Mouse (Mus musculus): ENCODE results near the gene Sugp2. TPM values are rescaled to one million over a fixed set of nuclear protein-coding genes. Genes with fewer than 3 reads are reported as not detected.
A peak's percentile ranks its signal among the peaks of the same experiment; 100 is the strongest.

Gene Sugp2
- polyA plus RNA-seq, 1 experiment from 2014 or later, result 10.9 TPM

DNA sequence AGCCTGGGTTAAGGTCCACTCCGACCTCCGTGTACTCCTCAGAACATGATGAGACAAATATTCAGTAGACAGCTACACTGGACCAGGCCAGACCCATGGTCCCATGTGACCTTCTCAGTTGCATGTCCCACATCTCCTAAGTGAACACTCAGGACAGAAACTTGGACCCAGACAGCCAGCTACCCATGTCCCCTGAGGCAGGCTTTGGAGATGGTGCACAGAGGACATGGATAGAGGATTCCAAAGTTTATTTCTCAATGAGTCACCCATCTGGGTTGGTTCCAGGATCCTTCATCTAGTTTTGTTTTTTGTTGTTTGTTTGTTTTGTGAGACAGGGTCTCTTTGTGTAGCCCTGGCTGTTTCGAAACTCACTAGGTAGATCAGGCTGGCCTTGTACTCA lies 13.1 kb upstream of the Sugp2 start:
- no peak overlapping the region for H3K4me3 ChIP-seq (replicated peaks)
- peaks cover 8% of the 10 kb centered on the region; the same call in 1 of the 2 replicates for H3K27me3 ChIP-seq
- H3K4me2 ChIP-seq, result no peak overlapping the region
- H3K9me3 ChIP-seq (replicated peaks), result no peaks in the 10 kb centered on the region
- 58% methylated on average over 3 of the region's 3 CpGs for WGBS (ENCODE audit: insufficient replicate concordance)
- peaks cover 27% of the 10 kb centered on the region for H3K4me1 ChIP-seq (replicated peaks)
- peaks cover 20% of the 10 kb centered on the region for H3K36me3 ChIP-seq (replicated peaks)
- H3K9ac ChIP-seq, result no peak overlapping the region
- ATAC-seq (ENCODE audit: insufficient read depth), result no peak
- H3K27ac ChIP-seq (replicated peaks), result 0 out of 2 replicates have a peak overlapping the region, but pooled peaks have one; percentile 38

DNA sequence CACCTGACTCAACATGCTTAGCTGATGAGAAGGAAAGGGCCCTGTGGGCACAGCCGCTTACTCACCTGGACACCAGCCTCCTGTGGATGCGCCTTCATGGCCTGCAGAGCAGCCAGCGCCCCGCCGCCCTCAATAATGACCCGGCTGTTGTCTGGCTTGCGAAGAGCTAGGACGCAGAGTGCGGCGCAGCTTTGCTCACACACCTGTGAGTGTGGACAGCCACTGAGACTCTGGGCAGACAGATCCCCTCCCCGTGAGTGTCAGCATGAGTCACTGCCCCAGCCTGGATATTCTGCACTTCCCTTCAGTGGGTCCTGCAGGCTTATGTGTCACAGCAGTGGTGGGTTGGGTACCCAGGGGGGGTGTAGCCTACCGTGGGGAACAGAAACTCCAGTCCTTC lies 12.0 kb upstream of the Sugp2 start:
- Histone ChIP-seq H3K4me3 (replicated peaks) (no peak overlapping the region), H3K4me2 (no peak overlapping the region), H3K27ac (replicated peaks) (no peak overlapping the region), H3K9ac (no peak overlapping the region), H3K4me1 (replicated peaks) (peaks cover 27% of the 10 kb centered on the region), H3K27me3 (peaks cover 8% of the 10 kb centered on the region; the same call in 1 of the 2 replicates), H3K9me3 (replicated peaks) (no peaks in the 10 kb centered on the region), H3K36me3 (replicated peaks) (peaks cover 26% of the 10 kb centered on the region)
- no peak for ATAC-seq (ENCODE audit: insufficient read depth)
- WGBS (ENCODE audit: insufficient replicate concordance), result 83% methylated on average over 12 of the region's 12 CpGs

GRCm38 (mm10) chr8:70223341-70223740 lies 10.7 kb upstream of the Sugp2 start:
- Histone ChIP-seq H3K27me3 (peaks cover 7% of the 10 kb centered on the region; the same call in 1 of the 2 replicates), H3K4me2 (no peak overlapping the region), H3K4me1 (replicated peaks) (peaks cover 27% of the 10 kb centered on the region), H3K9ac (no peak overlapping the region), H3K36me3 (replicated peaks) (peaks cover 36% of the 10 kb centered on the region), H3K9me3 (replicated peaks) (no peaks in the 10 kb centered on the region), H3K4me3 (replicated peaks) (no peak overlapping the region), H3K27ac (replicated peaks) (no peak overlapping the region)
- no peak for ATAC-seq (ENCODE audit: insufficient read depth)
- WGBS (ENCODE audit: insufficient replicate concordance), result 45% methylated on average over 6 of the region's 6 CpGs

DNA sequence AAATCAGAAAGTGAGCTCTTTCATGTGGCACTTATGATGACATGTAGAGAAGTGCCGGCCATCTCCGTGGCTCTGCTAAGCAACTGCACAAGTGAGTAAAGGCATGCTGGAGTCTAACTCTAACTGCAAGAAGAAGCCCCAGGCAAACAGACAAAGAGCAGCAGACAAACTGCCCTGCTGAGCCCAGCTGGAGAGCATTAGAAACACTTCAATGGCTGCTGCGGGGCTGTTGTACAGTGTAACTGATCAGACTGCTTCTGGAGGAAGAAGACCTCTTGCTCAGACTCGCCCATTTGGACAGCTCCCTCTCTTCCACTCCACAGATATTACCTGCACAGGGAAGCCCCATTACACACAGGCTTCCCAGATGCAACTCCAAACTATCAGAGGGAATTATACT lies 6.0 kb upstream of the Sugp2 start:
- Histone ChIP-seq H3K9me3 (replicated peaks) (no peaks in the 10 kb centered on the region), H3K9ac (no peak overlapping the region), H3K4me3 (replicated peaks) (no peak overlapping the region), H3K27me3 (no peaks in the 10 kb centered on the region), H3K4me1 (replicated peaks) (peaks cover 10% of the 10 kb centered on the region), H3K36me3 (replicated peaks) (peaks cover 62% of the 10 kb centered on the region), H3K4me2 (no peak overlapping the region), H3K27ac (replicated peaks) (no peak overlapping the region)
- 77% methylated on average over 4 of the region's 4 CpGs for WGBS (ENCODE audit: insufficient replicate concordance)
- no peak for ATAC-seq (ENCODE audit: insufficient read depth)

DNA sequence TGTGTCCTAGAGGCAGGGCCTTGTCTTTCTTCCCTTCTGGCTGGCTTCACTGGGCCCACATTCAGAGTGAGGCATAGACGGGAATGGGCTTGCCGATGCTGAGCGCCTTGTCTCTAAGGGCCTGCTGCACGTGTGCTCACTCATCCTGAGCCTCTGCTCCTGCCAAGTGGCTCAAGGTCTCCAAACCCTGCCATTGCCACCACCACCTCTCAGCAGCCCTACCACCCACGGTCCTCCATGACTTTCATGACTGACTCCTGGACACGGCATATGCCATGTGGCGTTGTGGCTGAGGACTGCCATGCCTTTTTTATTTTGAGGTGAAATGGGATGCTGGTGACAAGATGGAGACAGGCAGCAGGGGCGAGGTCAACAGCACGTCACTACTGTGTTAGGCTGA lies 3.2 kb upstream of the Sugp2 start:
- H3K27me3 ChIP-seq, result no peaks in the 10 kb centered on the region
- no peak overlapping the region for H3K27ac ChIP-seq (replicated peaks)
- H3K4me3 ChIP-seq (replicated peaks), result no peak overlapping the region
- no peak overlapping the region for H3K4me2 ChIP-seq
- peaks cover 29% of the 10 kb centered on the region for H3K4me1 ChIP-seq (replicated peaks)
- H3K9ac ChIP-seq, result no peak overlapping the region
- no peaks in the 10 kb centered on the region for H3K9me3 ChIP-seq (replicated peaks)
- 87% methylated on average over 9 of the region's 9 CpGs for WGBS (ENCODE audit: insufficient replicate concordance)
- no peak for ATAC-seq (ENCODE audit: insufficient read depth)
- peaks cover 44% of the 10 kb centered on the region for H3K36me3 ChIP-seq (replicated peaks)

DNA sequence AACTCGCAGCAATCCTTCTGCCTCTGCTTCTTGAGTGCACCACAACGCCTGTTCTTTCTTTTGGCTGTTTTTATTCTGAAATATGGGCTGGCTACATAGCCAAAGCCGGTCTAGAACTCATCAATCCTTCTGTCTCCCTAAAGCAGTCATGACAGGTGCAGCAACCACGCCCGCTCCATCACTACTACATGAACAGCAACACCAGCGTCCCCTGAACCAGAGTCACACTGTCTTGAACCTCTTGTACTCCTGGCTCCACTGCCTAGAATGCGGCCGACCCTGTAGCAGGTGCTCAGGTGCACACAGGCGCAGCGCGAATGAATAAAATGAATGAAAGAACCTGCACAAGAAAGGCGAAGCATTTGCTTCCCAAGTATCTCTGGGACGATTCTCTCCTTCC lies 420 bp upstream of the Sugp2 start:
- H3K9me3 ChIP-seq (replicated peaks), result no peaks in the 10 kb centered on the region
- H3K4me1 ChIP-seq (replicated peaks), result peaks cover 54% of the 10 kb centered on the region
- peak overlapping the region; percentile 67 for H3K4me3 ChIP-seq (replicated peaks)
- no peaks in the 10 kb centered on the region for H3K27me3 ChIP-seq
- peak overlapping the region; percentile 93; the same call in 1 of the 2 replicates for H3K27ac ChIP-seq (replicated peaks)
- peak overlapping the region; percentile 98 for H3K4me2 ChIP-seq
- WGBS (ENCODE audit: insufficient replicate concordance), result 5% methylated on average over 13 of the region's 13 CpGs
- H3K9ac ChIP-seq, result peak overlapping the region; percentile 72
- no peak for ATAC-seq (ENCODE audit: insufficient read depth)
- H3K36me3 ChIP-seq (replicated peaks), result peaks cover 47% of the 10 kb centered on the region

DNA sequence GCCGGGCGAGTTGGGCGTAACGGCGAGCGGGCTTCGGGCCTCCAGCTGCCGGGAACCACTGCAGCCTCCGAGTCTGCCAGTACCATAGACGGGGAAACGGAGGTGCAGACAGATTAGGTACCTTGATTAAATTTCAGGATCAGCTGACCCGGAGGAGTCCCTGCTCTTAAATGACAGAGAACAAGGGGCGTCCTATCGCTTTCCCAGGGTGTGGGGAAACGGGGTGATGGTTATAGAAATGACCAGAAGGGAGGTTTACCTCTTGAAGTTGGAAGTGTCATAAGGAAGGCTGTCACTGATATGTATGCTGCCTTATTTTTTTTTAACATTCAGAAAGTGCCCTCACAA lies 729 bp downstream of the Sugp2 start:
- Histone ChIP-seq H3K27me3 (no peaks in the 10 kb centered on the region), H3K36me3 (replicated peaks) (peaks cover 46% of the 10 kb centered on the region), H3K4me3 (replicated peaks) (peak overlapping the region; percentile 67), H3K4me2 (peak overlapping the region; percentile 98), H3K9ac (peak overlapping the region; percentile 80), H3K4me1 (replicated peaks) (peaks cover 55% of the 10 kb centered on the region), H3K9me3 (replicated peaks) (no peaks in the 10 kb centered on the region), H3K27ac (replicated peaks) (peak overlapping the region; percentile 93)
- WGBS (ENCODE audit: insufficient replicate concordance), result under 1% methylated on average over 15 of the region's 15 CpGs
- ATAC-seq (ENCODE audit: insufficient read depth), result no peak

- Histone ChIP-seq H3K36me3 (replicated peaks) (peaks cover 63% of the 10 kb centered on the region), H3K9ac (no peak overlapping the region)
- 22% methylated on average over 2 of the region's 2 CpGs for WGBS (ENCODE audit: insufficient replicate concordance)
These were observed 3.8 kb downstream of the Sugp2 start for GRCm38 (mm10) chr8:70237842-70238241.

DNA sequence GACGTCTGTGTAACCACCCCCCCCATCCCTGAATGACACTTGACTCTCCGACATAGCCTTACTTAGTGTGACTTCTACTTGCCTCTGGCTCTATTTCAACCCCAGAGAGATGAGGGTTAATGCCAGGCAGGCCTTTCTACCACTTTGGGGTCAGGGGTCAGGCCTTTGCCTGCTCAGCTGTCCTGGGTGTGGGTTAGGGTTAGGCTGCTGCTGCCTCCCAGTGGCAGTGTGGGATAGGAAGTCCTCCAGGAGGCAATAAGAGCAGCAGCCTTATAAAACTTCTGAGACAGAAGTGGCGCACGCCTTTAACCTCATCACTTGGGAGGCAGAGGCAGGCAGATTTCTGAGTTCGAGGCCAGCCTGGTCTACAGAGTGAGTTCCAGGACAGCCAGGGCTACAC lies 6.6 kb downstream of the Sugp2 start:
- no peak overlapping the region for H3K4me2 ChIP-seq
- H3K9ac ChIP-seq, result no peak overlapping the region
- H3K36me3 ChIP-seq (replicated peaks), result peaks cover 85% of the 10 kb centered on the region
- peaks cover 27% of the 10 kb centered on the region for H3K4me1 ChIP-seq (replicated peaks)
- ATAC-seq (ENCODE audit: insufficient read depth), result no peak
- H3K27me3 ChIP-seq, result no peaks in the 10 kb centered on the region
- no peaks in the 10 kb centered on the region for H3K9me3 ChIP-seq (replicated peaks)
- no peak overlapping the region for H3K4me3 ChIP-seq (replicated peaks)
- H3K27ac ChIP-seq (replicated peaks), result no peak overlapping the region
- 77% methylated on average over 5 of the region's 5 CpGs for WGBS (ENCODE audit: insufficient replicate concordance)

More at GRCm38 (mm10) chr8:70237842-70238241, 3.8 kb downstream of the Sugp2 start:
- Histone ChIP-seq H3K27ac (replicated peaks) (no peak overlapping the region), H3K27me3 (no peaks in the 10 kb centered on the region), H3K4me1 (replicated peaks) (peaks cover 46% of the 10 kb centered on the region), H3K4me3 (replicated peaks) (no peak overlapping the region), H3K9me3 (replicated peaks) (no peaks in the 10 kb centered on the region), H3K4me2 (no peak overlapping the region)
- ATAC-seq (ENCODE audit: insufficient read depth), result no peak

DNA sequence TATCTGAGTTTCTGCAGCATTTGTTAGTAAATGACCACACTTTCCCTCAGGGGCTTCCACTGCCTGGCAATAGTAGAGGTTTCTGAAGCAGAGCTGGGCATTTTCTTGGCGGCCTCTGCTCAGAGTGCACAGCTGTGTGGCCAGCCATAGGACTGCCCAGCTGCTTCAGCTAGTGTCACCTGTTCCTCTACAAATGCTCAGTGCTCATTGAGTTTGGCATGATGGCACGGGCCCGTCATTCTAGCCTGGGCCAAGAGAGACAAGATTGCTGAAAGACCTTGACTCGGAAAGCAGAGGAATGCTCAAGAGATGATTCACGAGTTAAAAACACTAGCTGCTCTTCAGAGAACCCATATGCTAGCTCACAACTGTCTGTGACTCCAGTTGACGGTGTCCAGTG lies 12.6 kb downstream of the Sugp2 start:
- 78% methylated on average over 6 of the region's 6 CpGs for WGBS (ENCODE audit: insufficient replicate concordance)
- 0 out of 2 replicates have a peak, but pooled peaks cover 5% of the 10 kb centered on the region for H3K4me1 ChIP-seq (replicated peaks)
- H3K27me3 ChIP-seq, result no peaks in the 10 kb centered on the region
- peaks cover 91% of the 10 kb centered on the region for H3K36me3 ChIP-seq (replicated peaks)
- H3K9ac ChIP-seq, result no peak overlapping the region
- no peak for ATAC-seq (ENCODE audit: insufficient read depth)
- no peak overlapping the region for H3K4me3 ChIP-seq (replicated peaks)
- H3K27ac ChIP-seq (replicated peaks), result no peak overlapping the region
- no peak overlapping the region for H3K4me2 ChIP-seq
- H3K9me3 ChIP-seq (replicated peaks), result no peaks in the 10 kb centered on the region

- ATAC-seq (ENCODE audit: insufficient read depth), result no peak
- H3K27ac ChIP-seq (replicated peaks), result no peak overlapping the region
- no peak overlapping the region for H3K4me2 ChIP-seq
- H3K9ac ChIP-seq, result no peak overlapping the region
- 0 out of 2 replicates have a peak, but pooled peaks cover 5% of the 10 kb centered on the region for H3K4me1 ChIP-seq (replicated peaks)
- 82% methylated on average over 3 of the region's 3 CpGs for WGBS (ENCODE audit: insufficient replicate concordance)
- peaks cover 91% of the 10 kb centered on the region for H3K36me3 ChIP-seq (replicated peaks)
- H3K4me3 ChIP-seq (replicated peaks), result no peak overlapping the region
- no peaks in the 10 kb centered on the region for H3K27me3 ChIP-seq
- no peaks in the 10 kb centered on the region for H3K9me3 ChIP-seq (replicated peaks)
These were observed 13.8 kb downstream of the Sugp2 start for GRCm38 (mm10) chr8:70247841-70248240.

DNA sequence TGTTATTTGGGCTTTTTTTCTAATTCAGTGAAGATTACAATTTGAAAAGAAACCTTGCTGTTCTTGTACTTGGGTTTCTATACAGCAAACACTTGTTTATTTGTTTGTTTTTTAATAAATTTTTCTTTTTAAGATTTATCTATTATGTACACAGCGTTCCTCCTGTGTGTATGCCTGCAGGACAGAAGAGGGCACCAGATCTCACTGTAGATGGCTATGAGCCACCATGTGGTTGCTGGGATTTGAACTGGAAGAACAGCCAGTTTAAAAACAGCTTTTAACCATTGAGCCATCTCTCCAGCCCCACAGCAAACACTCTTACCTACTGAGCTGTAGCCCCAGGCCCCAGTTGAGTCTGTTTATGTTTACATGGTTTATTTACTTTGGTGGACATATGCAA lies 20.6 kb downstream of the Sugp2 start:
- H3K4me1 ChIP-seq (replicated peaks), result peaks cover 15% of the 10 kb centered on the region
- peaks cover 99% of the 10 kb centered on the region for H3K36me3 ChIP-seq (replicated peaks)

More for the DNA sequence above, 20.6 kb downstream of the Sugp2 start:
- H3K9ac ChIP-seq, result no peak overlapping the region
- no peaks in the 10 kb centered on the region for H3K27me3 ChIP-seq
- H3K4me2 ChIP-seq, result no peak overlapping the region
- no peak for ATAC-seq (ENCODE audit: insufficient read depth)
- H3K4me3 ChIP-seq (replicated peaks), result no peak overlapping the region
- H3K27ac ChIP-seq (replicated peaks), result no peak overlapping the region
- 65% methylated on average over 1 of the region's 1 CpGs for WGBS (ENCODE audit: insufficient replicate concordance)
- no peaks in the 10 kb centered on the region for H3K9me3 ChIP-seq (replicated peaks)

Data from liver, embryonic 15.5 days (tissue).